Mouse (Mus musculus) limb, embryonic 14.5 days (tissue): ENCODE measurements at regions not wholly inside any gene's neighbourhood (a gene's known extent, or its start where the extent isn't known, plus 50 kb on each side); places are given as distances from the start of the nearest gene placed in this dataset.

Experiments
- ATAC-seq: fragments of 200-750 bp; cut with Nextera tagmentation; 2 replicates; pipeline ENCODE4 v1.8.0; 2017; ENCODE audit warnings: low read depth, moderate number of reproducible peaks, moderate TSS enrichment; ENCODE audit not compliant: low FRiP score
- DNase-seq: peaks from one replicate; pipeline ENCODE4 v3.0.0-alpha.2; 2015; ENCODE audit warnings: low spot score
- H3K27ac ChIP-seq: fragments of 300-500 bp; sonication (generic); replicated peaks from 2 replicates; pipeline ENCODE4 v1.5.1; 2014; ENCODE audit warnings: low read depth, mild to moderate bottlenecking, low read length, moderate library complexity, mixed read lengths
- H3K27me3 ChIP-seq: fragments of 300-500 bp; sonication (generic); 2 replicates; pipeline ENCODE4 v1.6.1; 2014; ENCODE audit warnings: low read length, mixed read lengths; ENCODE audit not compliant: control insufficient read depth, insufficient read depth
- H3K36me3 ChIP-seq: fragments of 300-500 bp; sonication (generic); 2 replicates; pipeline ENCODE4 v1.6.1; 2014; ENCODE audit warnings: mild to moderate bottlenecking, low read length, moderate library complexity, mixed read lengths; ENCODE audit not compliant: control insufficient read depth, insufficient read depth
- H3K4me1 ChIP-seq: fragments of 300-500 bp; sonication (generic); 2 replicates; pipeline ENCODE4 v1.6.1; 2014; ENCODE audit warnings: antibody characterized with exemption, low read length, mixed read lengths; ENCODE audit not compliant: control insufficient read depth, insufficient read depth
- H3K4me2 ChIP-seq: fragments of 300-500 bp; sonication (generic); replicated peaks from 2 replicates; pipeline ENCODE4 v1.6.1; 2014; ENCODE audit warnings: low read depth, mild to moderate bottlenecking, low read length, moderate library complexity; ENCODE audit not compliant: severe bottlenecking
- H3K4me3 ChIP-seq: fragments of 300-500 bp; sonication (generic); replicated peaks from 2 replicates; pipeline ENCODE4 v1.5.1; 2014; ENCODE audit warnings: low read length
- H3K9ac ChIP-seq: fragments of 300-500 bp; sonication (generic); 2 replicates; pipeline ENCODE4 v1.6.1; 2014; ENCODE audit warnings: mild to moderate bottlenecking, low read depth, low read length, moderate library complexity; ENCODE audit not compliant: severe bottlenecking
- H3K9me3 ChIP-seq: fragments of 300-500 bp; sonication (generic); 2 replicates; pipeline ENCODE4 v1.6.1; 2016; ENCODE audit warnings: low read length; ENCODE audit not compliant: control insufficient read depth
- POLR2A ChIP-seq: fragments of 200-500 bp; IDR thresholded peaks from 2 replicates; pipeline ENCODE4 v1.8.0; 2012; ENCODE audit warnings: inconsistent platforms, mild to moderate bottlenecking, moderate library complexity, borderline replicate concordance; ENCODE audit not compliant: insufficient read depth, insufficient read length; ENCODE audit errors: extremely low read depth
- WGBS: fragments of 180-500 bp; shearing (Covaris S2); extraction: QIAGEN DNeasy Blood & Tissue Kit; methylation state at CpG from one replicate; pipeline ENCODE4 v1.1.7; 2014; 5-methylcytosine and 5-hydroxymethylcytosine counted together

DNA sequence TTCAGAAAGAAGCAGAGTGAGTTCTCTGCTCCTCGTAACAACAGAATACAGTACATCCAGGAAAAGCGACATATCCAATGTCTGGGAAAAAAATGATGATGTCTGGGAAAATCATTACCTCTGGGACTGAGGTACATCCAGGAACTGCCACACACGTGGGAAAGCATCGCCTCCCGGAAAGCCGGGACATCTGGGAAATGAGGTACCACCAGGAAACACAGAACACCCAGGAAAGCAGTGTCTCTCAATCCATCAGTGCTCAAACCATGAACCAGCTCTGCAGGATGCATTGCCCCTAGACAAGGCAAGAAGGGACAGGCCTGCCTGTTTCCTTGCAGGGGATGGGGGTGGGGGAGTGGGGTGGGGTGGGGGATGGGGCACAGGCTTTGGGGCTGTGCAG, 57.0 kb upstream of the Plxnc1 start:
- Histone ChIP-seq H3K4me2 (no peak overlapping the region), H3K27ac (no peak overlapping the region), H3K4me3 (no peak overlapping the region), H3K27me3 (no peaks in the 10 kb centered on the region), H3K36me3 (no peaks in the 10 kb centered on the region), H3K9ac (no peak overlapping the region), H3K4me1 (0 out of 2 replicates have a peak, but pooled peaks cover 2% of the 10 kb centered on the region), H3K9me3 (no peaks in the 10 kb centered on the region)
- WGBS: 50% methylated on average over 6 of the region's 6 CpGs
- no peak for TF ChIP-seq POLR2A
- DNase-seq: no peak
- ATAC-seq: no peak

DNA sequence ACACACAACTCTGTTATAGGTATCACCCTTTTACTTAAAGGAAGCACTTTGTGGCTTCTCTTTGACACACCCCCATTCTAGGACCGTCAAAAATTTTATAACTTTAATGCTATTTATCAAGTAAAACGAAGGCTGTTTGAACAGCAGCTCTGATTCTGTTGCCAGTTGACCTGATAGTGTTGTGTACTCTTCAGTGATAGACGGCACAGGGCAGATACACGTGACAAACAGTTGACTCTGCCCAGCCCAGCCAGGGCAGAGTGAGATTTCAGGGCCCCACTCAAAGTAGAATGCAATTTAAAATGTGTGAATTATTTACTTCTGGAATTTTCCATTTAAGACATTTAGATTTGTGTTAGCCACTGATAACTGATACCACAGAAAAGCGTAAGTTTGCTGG, 55.1 kb upstream of the Plxnc1 start:
- Histone ChIP-seq H3K9me3 (no peaks in the 10 kb centered on the region), H3K27ac (no peak overlapping the region), H3K27me3 (no peaks in the 10 kb centered on the region), H3K4me1 (0 out of 2 replicates have a peak, but pooled peaks cover 2% of the 10 kb centered on the region), H3K4me2 (no peak overlapping the region), H3K36me3 (no peaks in the 10 kb centered on the region), H3K9ac (no peak overlapping the region), H3K4me3 (no peak overlapping the region)
- no peak for TF ChIP-seq POLR2A
- DNase-seq (no peak), ATAC-seq (no peak)
- 83% methylated on average over 5 of the region's 5 CpGs for WGBS
